In the genomic region with DNA sequence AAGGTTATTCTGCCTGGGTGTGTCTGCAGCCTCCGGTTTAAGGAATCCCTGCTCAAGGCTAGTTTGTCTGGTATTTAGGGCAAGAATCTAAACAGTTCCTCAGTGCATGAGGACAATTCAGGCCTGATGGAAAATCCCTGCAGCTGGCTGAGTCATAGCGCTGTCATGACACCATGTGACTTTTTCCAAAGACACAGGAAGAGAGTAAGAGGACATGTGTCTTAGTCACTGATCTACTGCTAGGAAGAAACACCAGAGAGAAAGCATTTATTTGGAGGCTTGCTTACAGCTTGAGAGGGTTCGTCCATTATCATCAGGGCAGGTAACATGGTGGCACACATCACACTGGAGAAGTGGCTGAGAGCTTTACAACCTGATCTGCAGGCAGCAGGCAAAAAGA, we compare ENCODE assay signal across 20 mouse cellular contexts.
DNase-seq lines count a peak whose midpoint lies in the region; ATAC-seq lines count a peak whose summit lies in the region.
"Had no signal": no experiment of that assay in that cellular context is flagged by ENCODE, and none has a peak within 500 bp of the region (broad histone marks: within the 10 kb centered on the region; RNA-seq: fewer than 3 reads in every experiment).

No protein-coding gene starts in this region.

- ATAC-seq in megakaryocyte-erythroid progenitor cell, adult 5-6 weeks (replicated peaks; ENCODE audit: low FRiP score, low TSS enrichment, poor library complexity, severe bottlenecking): no peak
- ATAC-seq: forebrain, embryonic 16.5 days had no signal

- peak; percentile 24 for DNase-seq in adrenal gland, adult 2 months
- no peak for DNase-seq in adrenal gland, postnatal 14 days
- peak; percentile 64 for DNase-seq in 3134 (ENCODE audit: extremely low read depth, insufficient read length, low spot score)
- DNase-seq in MN1 (ENCODE audit: low spot score): peak; percentile 26
- peak; percentile 80 for DNase-seq in brain, adult 2 months (ENCODE audit: low read depth, low spot score)
- no peak for DNase-seq in kidney, adult 11 months
- no peak for DNase-seq in thymus, postnatal 10 days (ENCODE audit: low spot score in 2 of 2)
- DNase-seq: adrenal gland, postnatal 10 days; cerebellum, adult 2 months; cerebellum, postnatal 25 days; embryo, embryonic 11 days; gastrocnemius, postnatal 25 days; kidney, adult 18-20 months; layer of hippocampus, adult 9-11 months; liver, embryonic 13.5 days; lung, adult 2 months; lung, postnatal 14 days; midbrain, embryonic 14.5 days had no signal

Comparison
In these comparisons a context has a peak if more than half of its experiments do, and no peak if none do; other contexts are left out.
1. DNase-seq: peak in adrenal gland, adult 2 months (single experiment), 3134 (single experiment), MN1 (single experiment) and brain, adult 2 months (single experiment); none in adrenal gland, postnatal 14 days (single experiment), kidney, adult 11 months (single experiment) and thymus, postnatal 10 days (0 of 2).